In the genomic region with DNA sequence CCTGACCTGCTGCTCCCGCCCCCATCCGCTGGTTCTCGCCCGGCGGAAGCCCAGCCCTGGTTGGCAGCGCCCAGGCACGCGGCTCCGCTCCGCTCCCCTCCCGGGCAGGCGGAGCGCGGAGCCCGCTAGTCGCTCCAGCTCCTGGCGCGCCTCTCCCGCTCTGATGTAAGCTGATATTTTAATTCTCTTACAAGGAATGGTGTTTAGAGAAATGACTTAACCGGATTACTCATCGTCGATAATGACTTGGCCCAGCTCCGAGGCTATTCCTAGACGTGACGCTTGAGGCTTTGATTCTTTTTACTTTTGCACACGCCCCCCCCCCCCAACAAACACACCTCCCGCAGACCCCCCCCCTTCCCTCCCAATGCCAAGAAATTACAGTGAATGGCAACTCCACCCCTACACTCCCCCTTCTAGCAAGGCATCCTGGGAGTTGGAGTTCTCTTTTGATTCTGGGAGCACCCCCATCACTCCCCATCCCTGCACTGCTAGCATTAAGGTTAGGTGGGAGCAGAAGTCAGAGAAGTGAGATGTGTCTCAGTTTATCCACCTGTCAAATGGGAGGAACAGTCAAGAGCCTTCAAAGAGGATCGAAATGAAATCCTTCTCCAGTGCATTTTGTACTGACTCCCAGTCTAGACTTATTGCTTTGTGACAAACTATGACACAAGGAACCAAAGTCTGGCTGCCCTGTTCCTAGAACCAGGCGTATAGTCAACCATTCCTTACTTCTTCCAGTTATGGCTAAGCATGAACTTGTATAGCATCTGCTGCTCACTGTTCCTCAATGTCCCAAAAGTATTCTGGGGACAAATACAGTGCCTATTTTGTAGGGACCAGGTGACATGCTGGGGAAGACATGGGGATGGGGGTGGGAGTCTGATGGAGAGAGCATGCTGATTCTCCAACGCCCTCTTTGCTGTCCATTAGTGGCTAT, we compare ENCODE assay signal across 9 mouse cellular contexts. TPM values are rescaled to one million over a fixed set of nuclear protein-coding genes. Genes with fewer than 3 reads are reported as not detected.
DNase-seq lines count a peak whose midpoint lies in the region; ATAC-seq and TF ChIP-seq lines count a peak whose summit lies in the region.
"Had no signal": no experiment of that assay in that cellular context is flagged by ENCODE, and none has a peak within 500 bp of the region (broad histone marks: within the 10 kb centered on the region; RNA-seq: fewer than 3 reads in every experiment).

No protein-coding gene starts in this region.

- no peaks in the 10 kb centered on the region for H3K9me3 ChIP-seq in hindbrain, postnatal 0 days (ENCODE audit: low read length)

- peak overlapping the region; percentile 40 for H3K9ac ChIP-seq in hindbrain, postnatal 0 days (replicated peaks; ENCODE audit: low read length)

- H3K4me3 ChIP-seq in hindbrain, postnatal 0 days (ENCODE audit: low read length): peak overlapping the region; percentile 30
- peak overlapping the region; percentile 33 for H3K4me3 ChIP-seq in small intestine, adult 2 months (ENCODE audit: low read depth, low read length)
- H3K4me3 ChIP-seq: erythroblast, embryonic 14.5 days had no signal

- 9% methylated on average over 30 of the region's 30 CpGs for whole genome bisulfite sequencing in hindbrain, postnatal 0 days
- WGBS in small intestine, adult 2 months: 9% methylated on average over 30 of the region's 30 CpGs

- ATAC-seq in hindbrain, postnatal 0 days: peak; percentile 64
- no peak for ATAC-seq in erythroid progenitor cell, adult 5-6 weeks (replicated peaks; ENCODE audit: low FRiP score, poor library complexity, severe bottlenecking)

- TF ChIP-seq CTCF in hindbrain, postnatal 0 days (IDR thresholded peaks at IDR 0.05; ENCODE audit: low read depth): no peak
- no peak for TF ChIP-seq CTCF in small intestine, adult 2 months (IDR thresholded peaks at IDR 0.05; ENCODE audit: extremely low read depth, insufficient read length, insufficient replicate concordance, low read depth, low read length)

- peak; percentile 36 for DNase-seq in T-cell, adult 2 months (ENCODE audit: low spot score)
- peak; percentile 76 for DNase-seq in cerebellum, adult 9-11 months
- DNase-seq in gastrocnemius, postnatal 10 days: peak; percentile 81
- DNase-seq in hindbrain, postnatal 0 days (ENCODE audit: low spot score): peak; percentile 79
- DNase-seq in left cerebral cortex, adult 9 months (ENCODE audit: low spot score in 2 of 2): peak; percentile 74 to 87
- peak; percentile 87 to 92 for DNase-seq in lung, postnatal 4 days

- H3K4me1 ChIP-seq in hindbrain, postnatal 0 days (ENCODE audit: insufficient read depth, low read length): peaks cover 8% of the 10 kb centered on the region; the same call in 1 of the 2 replicates
- peaks cover 2% of the 10 kb centered on the region for H3K4me1 ChIP-seq in small intestine, adult 2 months (ENCODE audit: control insufficient read depth, insufficient read depth, insufficient read length, low read length)

- H3K27me3 ChIP-seq in hindbrain, postnatal 0 days (ENCODE audit: insufficient read depth, low read length): no peaks in the 10 kb centered on the region
- peaks cover 5% of the 10 kb centered on the region for H3K27me3 ChIP-seq in small intestine, adult 2 months (ENCODE audit: control insufficient read depth, insufficient read depth, low read length)

- no peak overlapping the region for H3K27ac ChIP-seq in hindbrain, postnatal 0 days
- no peak overlapping the region for H3K27ac ChIP-seq in small intestine, adult 2 months (ENCODE audit: insufficient read depth, low read depth, low read length)

- H3K36me3 ChIP-seq in hindbrain, postnatal 0 days (ENCODE audit: insufficient read depth, low read length): no peaks in the 10 kb centered on the region
- H3K36me3 ChIP-seq in small intestine, adult 2 months (ENCODE audit: control insufficient read depth, insufficient read depth, low read length): no peaks in the 10 kb centered on the region

- no peak for TF ChIP-seq POLR2A in small intestine, adult 2 months (IDR thresholded peaks at IDR 0.05; ENCODE audit: low read depth, low read length)

- H3K4me2 ChIP-seq in hindbrain, postnatal 0 days (ENCODE audit: low read depth, low read length): peak overlapping the region; percentile 74

RNA-seq across cellular contexts. Expression of a gene that starts 3.9 kb away (rescaled TPM):
- total RNA-seq in gastrocnemius, postnatal 10 days (2021): 10 to 100 TPM; 15.5 to 16.4 TPM
- total RNA-seq in hindbrain, postnatal 0 days (2014; rRNA removed): 10.1 and 13.8 TPM in 2 replicates
- polyA plus RNA-seq in hindbrain, postnatal 0 days (2015; fragmentation: Nextera tagmentation; extraction: Ambion mirVana): 8.4 and 8.5 TPM in 2 replicates
- polyA plus RNA-seq in small intestine, adult 2 months (2012; rRNA removed): 4.0 and 11.1 TPM in 2 replicates
- 2.9 and 9.2 TPM in 2 replicates for total RNA-seq in erythroid progenitor cell, adult 5-6 weeks (2015; ENCODE audit: low replicate concordance)
- 0.53 and 2.1 TPM in 2 replicates for total RNA-seq in erythroid progenitor cell, adult 5-6 weeks (2017; ENCODE audit: low replicate concordance)

RNA-seq across cellular contexts. Expression of a gene that starts 29.2 kb away (rescaled TPM):
- 1 to 10 TPM; 1.9 to 2.5 TPM for total RNA-seq in gastrocnemius, postnatal 10 days (2021)
- 0.16 and 1.2 TPM in 2 replicates for total RNA-seq in hindbrain, postnatal 0 days (2014; rRNA removed)
- polyA plus RNA-seq in hindbrain, postnatal 0 days (2015; fragmentation: Nextera tagmentation; extraction: Ambion mirVana): 1.8 and 2.1 TPM in 2 replicates
- polyA plus RNA-seq in small intestine, adult 2 months (2012; rRNA removed): 105 and 170 TPM in 2 replicates
- total RNA-seq in erythroid progenitor cell, adult 5-6 weeks (2015; ENCODE audit: low replicate concordance): 6.1 and 7.1 TPM in 2 replicates
- 4.7 and 10.0 TPM in 2 replicates for total RNA-seq in erythroid progenitor cell, adult 5-6 weeks (2017; ENCODE audit: low replicate concordance)

RNA-seq across cellular contexts. Expression of a gene that starts 59.1 kb away (rescaled TPM):
- 10 to 100 TPM; 21.9 to 27.5 TPM for total RNA-seq in gastrocnemius, postnatal 10 days (2021)
- 33.5 and 40.2 TPM in 2 replicates for total RNA-seq in hindbrain, postnatal 0 days (2014; rRNA removed)
- polyA plus RNA-seq in hindbrain, postnatal 0 days (2015; fragmentation: Nextera tagmentation; extraction: Ambion mirVana): 22.1 and 24.3 TPM in 2 replicates
- polyA plus RNA-seq in small intestine, adult 2 months (2012; rRNA removed): 6.2 and 11.7 TPM in 2 replicates
- 21.8 and 42.2 TPM in 2 replicates for total RNA-seq in erythroid progenitor cell, adult 5-6 weeks (2015; ENCODE audit: low replicate concordance)
- total RNA-seq in erythroid progenitor cell, adult 5-6 weeks (2017; ENCODE audit: low replicate concordance): 32.2 and 62.3 TPM in 2 replicates

Comparison
In these comparisons a context has a peak if more than half of its experiments do, and no peak if none do; other contexts are left out.
1. DNase-seq: peak in every context shown above with its lines; median percentile 90 in lung, postnatal 4 days; 81 in gastrocnemius, postnatal 10 days; 80 in left cerebral cortex, adult 9 months; 79 in hindbrain, postnatal 0 days; 76 in cerebellum, adult 9-11 months; 36 in T-cell, adult 2 months.